Mouse (Mus musculus) forebrain, embryonic 15.5 days (tissue): ENCODE measurements around the gene Flt3l. TPM values are rescaled to one million over a fixed set of nuclear protein-coding genes. Genes with fewer than 3 reads are reported as not detected.
A peak's percentile ranks its signal among the peaks of the same experiment; 100 is the strongest.

Experiments used
- ATAC-seq: fragments of 200-750 bp; cut with Nextera tagmentation; replicated peaks from 2 replicates; pipeline ENCODE4 v1.8.0; 2017; ENCODE audit warnings: mild to moderate bottlenecking, moderate TSS enrichment, moderate library complexity
- H3K27ac ChIP-seq: fragments of 300-500 bp; sonication (generic); replicated peaks from 2 replicates; pipeline ENCODE4 v1.5.1; 2015; ENCODE audit warnings: mild to moderate bottlenecking, inconsistent platforms
- H3K27me3 ChIP-seq: fragments of 300-500 bp; sonication (generic); 2 replicates; pipeline ENCODE4 v1.6.1; 2015; ENCODE audit warnings: inconsistent platforms
- H3K36me3 ChIP-seq: fragments of 300-500 bp; sonication (generic); 2 replicates; pipeline ENCODE4 v1.6.1; 2015; ENCODE audit warnings: mild to moderate bottlenecking, inconsistent platforms
- H3K4me1 ChIP-seq: fragments of 300-500 bp; sonication (generic); 2 replicates; pipeline ENCODE4 v1.6.1; 2015; ENCODE audit warnings: inconsistent platforms
- H3K4me2 ChIP-seq: fragments of 300-500 bp; sonication (generic); replicated peaks from 2 replicates; pipeline ENCODE4 v1.6.1; 2015; ENCODE audit warnings: mild to moderate bottlenecking, inconsistent platforms
- H3K4me3 ChIP-seq: fragments of 300-500 bp; sonication (generic); 2 replicates; pipeline ENCODE4 v1.5.1; 2015; ENCODE audit warnings: mild to moderate bottlenecking, inconsistent platforms
- H3K9ac ChIP-seq: fragments of 300-500 bp; sonication (generic); replicated peaks from 2 replicates; pipeline ENCODE4 v1.6.1; 2015; ENCODE audit warnings: mild to moderate bottlenecking, inconsistent platforms
- H3K9me3 ChIP-seq: fragments of 300-500 bp; sonication (generic); 2 replicates; pipeline ENCODE4 v1.6.1; 2016; ENCODE audit warnings: inconsistent platforms
- WGBS: fragments of 180-500 bp; shearing (Covaris S2); methylation state at CpG from one replicate; pipeline ENCODE4 v1.1.7; 2015; ENCODE audit warnings: mixed read lengths; 5-methylcytosine and 5-hydroxymethylcytosine counted together
- polyA plus RNA-seq: library from polyadenylated mRNA; unstranded; fragments of >200 nt; fragmentation: Nextera tagmentation; extraction: Ambion mirVana; gene quantifications from 2 replicates; pipeline ENCODE4 v1.2.1, GENCODE M21; 2015

Gene Flt3l
- 1.6 and 2.1 TPM in 2 replicates for polyA plus RNA-seq

GRCm38 (mm10) chr7:45135993-45136567, at the start of gene Flt3l, which contains the start of gene Gm45713:
Flt3l (minus strand) TSS chr7:45136432.
Gm45713 (minus strand) TSS chr7:45136231.
- Histone ChIP-seq H3K27me3 (no peaks in the 10 kb centered on the region; the same call in 1 of the 2 replicates), H3K36me3 (no peaks in the 10 kb centered on the region), H3K4me3 (peak within 1 kb of the TSS; percentile 46), H3K27ac (no peak within 1 kb of the TSS), H3K9ac (peak within 1 kb of the TSS; percentile 55), H3K9me3 (no peaks in the 10 kb centered on the region), H3K4me2 (peak within 1 kb of the TSS; percentile 79), H3K4me1 (peaks cover 10% of the 10 kb centered on the region)
- ATAC-seq, result peak; percentile 88
- WGBS, result 2% methylated on average over 29 of the region's 29 CpGs

- Histone ChIP-seq H3K4me3 (no peak overlapping the region), H3K4me1 (peaks cover 19% of the 10 kb centered on the region), H3K27ac (no peak overlapping the region), H3K27me3 (peaks cover 50% of the 10 kb centered on the region), H3K9me3 (no peaks in the 10 kb centered on the region), H3K36me3 (no peaks in the 10 kb centered on the region), H3K4me2 (no peak overlapping the region), H3K9ac (no peak overlapping the region)
- ATAC-seq, result no peak
- WGBS, result 43% methylated on average over 7 of the region's 7 CpGs
Observed at GRCm38 (mm10) chr7:45185921-45186320, 49.7 kb upstream of the Flt3l start.

GRCm38 (mm10) chr7:45183672-45184071, 47.4 kb upstream of the Flt3l start:
- peaks cover 73% of the 10 kb centered on the region for H3K27me3 ChIP-seq
- no peak overlapping the region for H3K27ac ChIP-seq
- no peaks in the 10 kb centered on the region for H3K36me3 ChIP-seq
- H3K9ac ChIP-seq, result no peak overlapping the region
- H3K4me3 ChIP-seq, result no peak overlapping the region
- peaks cover 20% of the 10 kb centered on the region for H3K4me1 ChIP-seq
- no peak for ATAC-seq
- no peak overlapping the region for H3K4me2 ChIP-seq
- WGBS, result 71% methylated on average over 7 of the region's 7 CpGs
- no peaks in the 10 kb centered on the region for H3K9me3 ChIP-seq

- peak overlapping the region; percentile 14 for H3K9ac ChIP-seq
- no peaks in the 10 kb centered on the region for H3K9me3 ChIP-seq
- ATAC-seq, result peak; percentile 18
- H3K4me1 ChIP-seq, result peaks cover 20% of the 10 kb centered on the region
- no peaks in the 10 kb centered on the region for H3K36me3 ChIP-seq
- peaks cover 83% of the 10 kb centered on the region for H3K27me3 ChIP-seq
- H3K27ac ChIP-seq, result no peak overlapping the region
- H3K4me3 ChIP-seq, result peak overlapping the region; percentile 31
- H3K4me2 ChIP-seq, result peak overlapping the region; percentile 46
- WGBS, result 13% methylated on average over 11 of the region's 11 CpGs
Observed at GRCm38 (mm10) chr7:45182606-45183005, 46.4 kb upstream of the Flt3l start.

GRCm38 (mm10) chr7:45182199-45182601, 46.0 kb upstream of the Flt3l start:
- under 1% methylated on average over 34 of the region's 34 CpGs for WGBS
- H3K9ac ChIP-seq, result peak overlapping the region; percentile 14
- peak; percentile 91 for ATAC-seq

GRCm38 (mm10) chr7:45181540-45181939, 45.3 kb upstream of the Flt3l start:
- no peak for ATAC-seq
- Histone ChIP-seq H3K27me3 (peaks cover 92% of the 10 kb centered on the region), H3K4me3 (peak overlapping the region; percentile 31), H3K9ac (no peak overlapping the region), H3K4me2 (peak overlapping the region; percentile 46), H3K27ac (no peak overlapping the region), H3K9me3 (no peaks in the 10 kb centered on the region), H3K36me3 (no peaks in the 10 kb centered on the region), H3K4me1 (peaks cover 21% of the 10 kb centered on the region)
- WGBS, result 3% methylated on average over 35 of the region's 35 CpGs

More at GRCm38 (mm10) chr7:45182199-45182601, 46.0 kb upstream of the Flt3l start:
- peak overlapping the region; percentile 46 for H3K4me2 ChIP-seq
- H3K36me3 ChIP-seq, result no peaks in the 10 kb centered on the region
- H3K27me3 ChIP-seq, result peaks cover 87% of the 10 kb centered on the region
- no peak overlapping the region for H3K27ac ChIP-seq
- no peaks in the 10 kb centered on the region for H3K9me3 ChIP-seq
- H3K4me1 ChIP-seq, result peaks cover 20% of the 10 kb centered on the region
- H3K4me3 ChIP-seq, result peak overlapping the region; percentile 31

GRCm38 (mm10) chr7:45180896-45181477, 44.8 kb upstream of the Flt3l start, which contains the start of gene Pth2:
Pth2 (plus strand) TSS chr7:45180995.
- Histone ChIP-seq H3K4me2 (peak within 1 kb of the TSS; percentile 46), H3K9me3 (no peaks in the 10 kb centered on the region), H3K36me3 (no peaks in the 10 kb centered on the region), H3K9ac (no peak within 1 kb of the TSS), H3K27me3 (peaks cover 96% of the 10 kb centered on the region), H3K4me3 (peak within 1 kb of the TSS; percentile 31), H3K27ac (no peak within 1 kb of the TSS), H3K4me1 (peaks cover 27% of the 10 kb centered on the region)
- no peak for ATAC-seq
- 11% methylated on average over 19 of the region's 20 CpGs for WGBS

GRCm38 (mm10) chr7:45179469-45179868, 43.2 kb upstream of the Flt3l start, which contains the start of gene Gfy:
Gfy (minus strand) TSS chr7:45179569.
- H3K4me2 ChIP-seq, result no peak within 1 kb of the TSS
- H3K9ac ChIP-seq, result no peak within 1 kb of the TSS
- no peak within 1 kb of the TSS for H3K27ac ChIP-seq
- H3K4me3 ChIP-seq, result no peak within 1 kb of the TSS
- 26% methylated on average over 7 of the region's 7 CpGs for WGBS
- no peaks in the 10 kb centered on the region for H3K36me3 ChIP-seq
- no peaks in the 10 kb centered on the region for H3K9me3 ChIP-seq
- no peak for ATAC-seq
- peaks cover 35% of the 10 kb centered on the region for H3K4me1 ChIP-seq
- peaks cover 99% of the 10 kb centered on the region for H3K27me3 ChIP-seq

- Histone ChIP-seq H3K27me3 (peaks cover 97% of the 10 kb centered on the region), H3K4me3 (no peak overlapping the region), H3K36me3 (no peaks in the 10 kb centered on the region), H3K9ac (no peak overlapping the region), H3K4me1 (peaks cover 36% of the 10 kb centered on the region), H3K9me3 (no peaks in the 10 kb centered on the region), H3K4me2 (no peak overlapping the region), H3K27ac (no peak overlapping the region)
- no peak for ATAC-seq
- 26% methylated on average over 7 of the region's 7 CpGs for WGBS
Observed at GRCm38 (mm10) chr7:45178550-45178949, 42.3 kb upstream of the Flt3l start.

GRCm38 (mm10) chr7:45176356-45176755, 40.1 kb upstream of the Flt3l start:
- H3K27me3 ChIP-seq, result peaks cover 85% of the 10 kb centered on the region
- peak overlapping the region; percentile 31 for H3K4me2 ChIP-seq
- no peaks in the 10 kb centered on the region for H3K36me3 ChIP-seq
- H3K9me3 ChIP-seq, result no peaks in the 10 kb centered on the region
- 2% methylated on average over 29 of the region's 31 CpGs for WGBS
- no peak overlapping the region for H3K9ac ChIP-seq
- H3K4me1 ChIP-seq, result peaks cover 21% of the 10 kb centered on the region
- peak overlapping the region; percentile 15; the same call in 1 of the 2 replicates for H3K4me3 ChIP-seq
- no peak overlapping the region for H3K27ac ChIP-seq
- no peak for ATAC-seq

GRCm38 (mm10) chr7:45175929-45176328, 39.7 kb upstream of the Flt3l start:
- Histone ChIP-seq H3K9ac (no peak overlapping the region), H3K4me3 (peak overlapping the region; percentile 15; the same call in 1 of the 2 replicates), H3K27me3 (peaks cover 85% of the 10 kb centered on the region), H3K36me3 (no peaks in the 10 kb centered on the region), H3K9me3 (no peaks in the 10 kb centered on the region), H3K4me1 (peaks cover 17% of the 10 kb centered on the region), H3K27ac (no peak overlapping the region), H3K4me2 (peak overlapping the region; percentile 31)
- WGBS, result under 1% methylated on average over 23 of the region's 23 CpGs
- no peak for ATAC-seq

- Histone ChIP-seq H3K4me2 (no peak overlapping the region), H3K4me3 (no peak overlapping the region), H3K36me3 (no peaks in the 10 kb centered on the region), H3K9me3 (no peaks in the 10 kb centered on the region), H3K27me3 (peaks cover 85% of the 10 kb centered on the region), H3K4me1 (peaks cover 15% of the 10 kb centered on the region), H3K9ac (no peak overlapping the region), H3K27ac (no peak overlapping the region)
- 1% methylated on average over 13 of the region's 13 CpGs for WGBS
- no peak for ATAC-seq
Observed at GRCm38 (mm10) chr7:45175398-45175797, 39.2 kb upstream of the Flt3l start.
